Mouse (Mus musculus) testis, adult 2 months (tissue): ENCODE data around the gene Top3a.

ENCODE experiments used
- CTCF ChIP-seq: fragments of 200-500 bp; IDR thresholded peaks from 2 replicates; pipeline ENCODE4 v1.5.1; 2012; ENCODE audit warnings: low read depth, mild to moderate bottlenecking, inconsistent platforms, low read length, moderate library complexity; ENCODE audit not compliant: control insufficient read depth, insufficient read depth, insufficient replicate concordance
- POLR2A ChIP-seq: fragments of 200-500 bp; IDR thresholded peaks from 2 replicates; pipeline ENCODE4 v1.6.1; 2012; ENCODE audit warnings: low read depth, mild to moderate bottlenecking, inconsistent platforms, low read length, moderate library complexity; ENCODE audit not compliant: control insufficient read depth

- TF ChIP-seq CTCF = no peak
- TF ChIP-seq POLR2A = no peak
These were observed 70.3 kb downstream of the Top3a start for GRCm38 (mm10) chr11:60706696-60707480.
